Mouse (Mus musculus) MEL (cell line): ENCODE measurements around the gene Tcte3. TPM values are rescaled to one million over a fixed set of nuclear protein-coding genes. Genes with fewer than 3 reads are reported as not detected.
"Not testable (repeated sequence)": the region's sequence is repeated elsewhere in the genome, so short reads cannot be mapped to it uniquely, and the experiment has no call there.

Experiments
- DNase-seq: peaks from one replicate; pipeline ENCODE4 v3.0.0; 2011; ENCODE audit warnings: low read depth, low spot score
- H3K27ac ChIP-seq: 2 replicates; pipeline ENCODE4 v1.5.1; 2012; ENCODE audit warnings: low read depth, mild to moderate bottlenecking, control low read depth, low read length, moderate library complexity; ENCODE audit not compliant: control insufficient read depth
- H3K27me3 ChIP-seq, 2 experiments: fragments of 150-350 bp in 1 of 2; sonication (generic) in 1 of 2; 2 replicates each; pipeline ENCODE4 v1.6.1; 2012; ENCODE audit warnings: low read length in 2 of 2, mild to moderate bottlenecking in 2 of 2, improper control_type of control experiment in 1 of 2, moderate library complexity in 1 of 2; ENCODE audit not compliant: insufficient read depth in 2 of 2, control insufficient read depth in 1 of 2
- H3K36me3 ChIP-seq, 2 experiments: 2 replicates each; pipeline ENCODE4 v1.6.1; 2012 to 2014; ENCODE audit warnings: low read length in 2 of 2, improper control_type of control experiment in 1 of 2, inconsistent platforms in 1 of 2, mild to moderate bottlenecking in 1 of 2; ENCODE audit not compliant: insufficient read depth in 2 of 2, control insufficient read depth in 1 of 2
- H3K4me1 ChIP-seq, 2 experiments: fragments of 150-350 bp in 1 of 2; sonication (generic) in 1 of 2; 2 replicates each; pipeline ENCODE4 v1.6.1; 2012; ENCODE audit warnings: low read length in 2 of 2, improper control_type of control experiment in 1 of 2, mild to moderate bottlenecking in 1 of 2; ENCODE audit not compliant: insufficient read depth in 2 of 2, control insufficient read depth in 1 of 2
- H3K4me3 ChIP-seq, 2 experiments: fragments of 150-350 bp in 1 of 2; sonication (generic) in 1 of 2; 2 replicates each; pipeline ENCODE4 v1.5.1; 2012; ENCODE audit warnings: low read depth in 2 of 2, low read length in 2 of 2, mild to moderate bottlenecking in 2 of 2, moderate library complexity in 2 of 2, control low read depth in 1 of 2, improper control_type of control experiment in 1 of 2; ENCODE audit not compliant: control insufficient read depth in 1 of 2, insufficient read depth in 1 of 2
- H3K79me2 ChIP-seq: 2 replicates; pipeline ENCODE4 v1.6.1; 2012; ENCODE audit warnings: mild to moderate bottlenecking, low read length, moderate library complexity; ENCODE audit not compliant: control insufficient read depth, poor library complexity, insufficient read depth
- H3K9ac ChIP-seq: 2 replicates; pipeline ENCODE4 v1.6.1; 2012; ENCODE audit warnings: low read depth, mild to moderate bottlenecking, control low read depth, low read length, moderate library complexity; ENCODE audit not compliant: control insufficient read depth, poor library complexity, severe bottlenecking
- H3K9me3 ChIP-seq: fragments of 150-350 bp; sonication (generic); replicated peaks from 2 replicates; pipeline ENCODE4 v1.6.1; 2012; ENCODE audit warnings: mild to moderate bottlenecking, low read length, improper control_type of control experiment, moderate library complexity; ENCODE audit not compliant: insufficient read depth
- BHLHE40 ChIP-seq: IDR thresholded peaks from 2 replicates; pipeline ENCODE4 v1.6.1; 2012; ENCODE audit warnings: low read depth, mild to moderate bottlenecking, inconsistent platforms, low read length, improper control_type of control experiment, borderline replicate concordance
- CTCF ChIP-seq, 3 experiments: IDR thresholded peaks in 2 of 3; conservative IDR thresholded peaks in 1 of 3; 2 replicates each; pipeline ENCODE4 v1.5.1; 2011 to 2012; ENCODE audit warnings: low read length in 3 of 3, low read depth in 2 of 3, mild to moderate bottlenecking in 2 of 3, improper control_type of control experiment in 1 of 3, inconsistent platforms in 1 of 3, mixed read lengths in 1 of 3, moderate library complexity in 1 of 3; ENCODE audit not compliant: control insufficient read depth in 1 of 3, insufficient read depth in 1 of 3, poor library complexity in 1 of 3, severe bottlenecking in 1 of 3
- E2F4 ChIP-seq: IDR thresholded peaks from 2 replicates; pipeline ENCODE4 v1.6.1; 2011; ENCODE audit warnings: low read depth, low read length, improper control_type of control experiment, borderline replicate concordance
- ELF1 ChIP-seq: IDR thresholded peaks from 2 replicates; pipeline ENCODE4 v1.6.1; 2014; ENCODE audit warnings: low read depth, mild to moderate bottlenecking, inconsistent platforms, low read length, improper control_type of control experiment, moderate library complexity
- GATA1 ChIP-seq: IDR thresholded peaks from 2 replicates; pipeline ENCODE4 v1.6.1; 2011; ENCODE audit warnings: low read depth, low read length, improper control_type of control experiment
- HCFC1 ChIP-seq: IDR thresholded peaks from 2 replicates; pipeline ENCODE4 v1.6.1; 2012; ENCODE audit warnings: low read depth, mild to moderate bottlenecking, inconsistent platforms, low read length, improper control_type of control experiment, moderate library complexity
- JUND ChIP-seq: IDR thresholded peaks from 2 replicates; pipeline ENCODE4 v1.6.1; 2011; ENCODE audit warnings: low read depth, mild to moderate bottlenecking, improper control_type of control experiment, low read length
- KAT2A ChIP-seq: conservative IDR thresholded peaks from 2 replicates; pipeline ENCODE4 v1.6.1; 2012; ENCODE audit warnings: low read depth, low read length, improper control_type of control experiment, inconsistent platforms
- MAFK ChIP-seq: IDR thresholded peaks from 2 replicates; pipeline ENCODE4 v1.6.1; 2011; ENCODE audit warnings: low read depth, mild to moderate bottlenecking, low read length, improper control_type of control experiment, borderline replicate concordance
- MAZ ChIP-seq: IDR thresholded peaks from 2 replicates; pipeline ENCODE4 v1.6.1; 2012; ENCODE audit warnings: low read depth, mild to moderate bottlenecking, inconsistent platforms, low read length, improper control_type of control experiment
- MYB ChIP-seq: IDR thresholded peaks from 2 replicates; pipeline ENCODE4 v1.6.1; 2011; ENCODE audit warnings: mild to moderate bottlenecking, low read depth, low read length, improper control_type of control experiment
- NELFE ChIP-seq: IDR thresholded peaks from 2 replicates; pipeline ENCODE4 v1.6.1; 2011; ENCODE audit warnings: low read depth, low read length, improper control_type of control experiment
- NRF1 ChIP-seq: IDR thresholded peaks from 2 replicates; pipeline ENCODE4 v1.6.1; 2014; ENCODE audit warnings: low read depth, mild to moderate bottlenecking, inconsistent platforms, low read length, improper control_type of control experiment, moderate library complexity; ENCODE audit not compliant: poor library complexity, insufficient read depth, severe bottlenecking
- POLR2A ChIP-seq, 2 experiments: IDR thresholded peaks; 2 replicates each; pipeline ENCODE4 v1.6.1; 2011 to 2012; ENCODE audit warnings: low read length in 2 of 2, mild to moderate bottlenecking in 2 of 2, control low read depth in 1 of 2, improper control_type of control experiment in 1 of 2, low read depth in 1 of 2, moderate library complexity in 1 of 2; ENCODE audit not compliant: control insufficient read depth in 1 of 2, insufficient read depth in 1 of 2, poor library complexity in 1 of 2
- POLR2AphosphoS2 ChIP-seq: IDR thresholded peaks from 2 replicates; pipeline ENCODE4 v1.6.1; 2011; ENCODE audit warnings: low read length, improper control_type of control experiment
- POLR2AphosphoS5 ChIP-seq: IDR thresholded peaks from 2 replicates; pipeline ENCODE4 v1.6.1; 2012; ENCODE audit warnings: low read depth, borderline replicate concordance, mild to moderate bottlenecking, inconsistent platforms, low read length, moderate library complexity, mixed read lengths
- RAD21 ChIP-seq: IDR thresholded peaks from 2 replicates; pipeline ENCODE4 v1.6.1; 2011; ENCODE audit warnings: mild to moderate bottlenecking, low read depth, low read length, improper control_type of control experiment
- RCOR1 ChIP-seq: IDR thresholded peaks from 2 replicates; pipeline ENCODE4 v1.6.1; 2012; ENCODE audit warnings: low read depth, mild to moderate bottlenecking, inconsistent platforms, low read length, improper control_type of control experiment
- SMC3 ChIP-seq: IDR thresholded peaks from 2 replicates; pipeline ENCODE4 v1.6.1; 2011; ENCODE audit warnings: low read depth, low read length, improper control_type of control experiment
- UBTF ChIP-seq: IDR thresholded peaks from 2 replicates; pipeline ENCODE4 v1.6.1; 2012; ENCODE audit warnings: low read depth, mild to moderate bottlenecking, inconsistent platforms, low read length, improper control_type of control experiment, moderate library complexity, borderline replicate concordance; ENCODE audit not compliant: insufficient read depth
- USF1 ChIP-seq: IDR thresholded peaks from 2 replicates; pipeline ENCODE4 v1.6.1; 2014; ENCODE audit warnings: low read depth, mild to moderate bottlenecking, inconsistent platforms, low read length, improper control_type of control experiment, moderate library complexity
- USF2 ChIP-seq, 2 experiments: IDR thresholded peaks; 2 replicates each; pipeline ENCODE4 v1.6.1; 2011 to 2012; ENCODE audit warnings: improper control_type of control experiment in 2 of 2, low read length in 2 of 2, borderline replicate concordance in 1 of 2, inconsistent platforms in 1 of 2, low read depth in 1 of 2, mild to moderate bottlenecking in 1 of 2; ENCODE audit not compliant: insufficient read depth in 1 of 2
- ZC3H11A ChIP-seq: IDR thresholded peaks from 2 replicates; pipeline ENCODE4 v1.6.1; 2012; ENCODE audit warnings: low read depth, mild to moderate bottlenecking, inconsistent platforms, low read length, improper control_type of control experiment
- ZKSCAN1 ChIP-seq: IDR thresholded peaks from 2 replicates; pipeline ENCODE4 v1.6.1; 2012; ENCODE audit warnings: low read depth, mild to moderate bottlenecking, inconsistent platforms, low read length, improper control_type of control experiment, moderate library complexity
- ZMIZ1 ChIP-seq: IDR thresholded peaks from 2 replicates; pipeline ENCODE4 v1.6.1; 2012; ENCODE audit warnings: low read depth, mild to moderate bottlenecking, inconsistent platforms, low read length, improper control_type of control experiment, moderate library complexity
- ZNF384 ChIP-seq: IDR thresholded peaks from 2 replicates; pipeline ENCODE4 v1.6.1; 2012; ENCODE audit warnings: low read depth, mild to moderate bottlenecking, inconsistent platforms, low read length, improper control_type of control experiment
- polyA plus RNA-seq, 2 experiments: library from polyadenylated mRNA; stranded (reverse) in 1 of 2; unstranded in 1 of 2; fragments of >175 nt in 1 of 2; fragments of >200 nt in 1 of 2; gene quantifications; 2 replicates each; pipeline versions ENCODE4 v1.2.1 to v1.2.4; 2012; ENCODE audit warnings: low replicate concordance in 2 of 2, low read depth in 1 of 2; ENCODE audit not compliant: insufficient read length in 2 of 2, insufficient read depth in 1 of 2, missing spikeins in 1 of 2
- total RNA-seq: library from RNA; depleted of rRNA; stranded (reverse); fragments of 300-350 nt; gene quantifications from 2 replicates; pipeline ENCODE4 v1.2.3, GENCODE M21; 2012

Gene Tcte3
- total and polyA plus RNA-seq, 3 experiments = 10.3 to 13.8 TPM; not detected in 1

- Histone ChIP-seq H3K27me3 (no peaks in the 10 kb centered on the region), H3K4me3 (no peak overlapping the region), H3K36me3 (peaks cover 0 to 4% of the 10 kb centered on the region in 2 experiments; a peak in 2 of 4 replicates), H3K79me2 (no peaks in the 10 kb centered on the region), H3K9me3 (no peaks in the 10 kb centered on the region), H3K4me1 (no peaks in the 10 kb centered on the region), H3K27ac (no peak overlapping the region), H3K9ac (no peak overlapping the region)
- no peak for DNase-seq
- TF ChIP-seq ZMIZ1 = no peak
- no peak for TF ChIP-seq POLR2A (IDR thresholded peaks at IDR 0.05; ENCODE audit: control insufficient read depth in 1 of 2, insufficient read depth in 1 of 2, low read depth in 1 of 2, low read length in 2 of 2, poor library complexity in 1 of 2)
- TF ChIP-seq E2F4 = no peak
- TF ChIP-seq SMC3 = no peak
- TF ChIP-seq CTCF (IDR thresholded peaks at IDR 0.05 in 2 of 3, conservative IDR thresholded peaks at IDR 0.05 in 1 of 3; ENCODE audit: control insufficient read depth in 1 of 3, insufficient read depth in 1 of 3, low read depth in 2 of 3, low read length in 3 of 3, poor library complexity in 1 of 3, severe bottlenecking in 1 of 3) = no peak
- TF ChIP-seq ZKSCAN1 = no peak
- no peak for TF ChIP-seq GATA1
- no peak for TF ChIP-seq UBTF
- no peak for TF ChIP-seq USF2 (IDR thresholded peaks at IDR 0.05; ENCODE audit: borderline replicate concordance in 1 of 2, insufficient read depth in 1 of 2, low read depth in 1 of 2, low read length in 2 of 2)
- no peak for TF ChIP-seq NRF1
- TF ChIP-seq RCOR1 = no peak
- TF ChIP-seq NELFE = no peak
- TF ChIP-seq MAZ = no peak
Observed at GRCm38 (mm10) chr17:15058161-15058591, 16.9 kb upstream of the Tcte3 start.

GRCm38 (mm10) chr17:15055925-15056324 is 14.6 kb upstream of the Tcte3 start:
- DNase-seq = no peak

DNA sequence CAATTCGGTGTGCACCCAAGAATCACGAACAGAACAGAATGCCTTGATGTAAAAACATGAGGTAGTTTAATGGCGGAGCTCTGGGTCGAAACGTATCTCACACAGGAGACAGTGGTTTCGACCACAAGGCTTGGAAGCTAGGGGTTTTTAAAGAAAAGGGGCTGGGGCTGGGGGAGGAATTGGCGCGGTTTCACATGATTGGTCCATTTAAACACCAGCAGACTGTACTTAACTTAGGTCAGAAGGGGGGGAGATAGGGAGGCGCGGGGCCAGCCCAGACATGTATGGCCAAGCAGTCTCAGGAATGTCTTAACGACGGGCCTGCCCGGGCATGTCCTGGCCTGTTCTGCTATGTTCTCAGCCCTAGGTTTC is 12.5 kb upstream of the Tcte3 start:
- H3K9me3 ChIP-seq, H3K9ac ChIP-seq: not testable (repeated sequence)

More at GRCm38 (mm10) chr17:15055925-15056324, 14.6 kb upstream of the Tcte3 start:
- TF ChIP-seq USF2 (IDR thresholded peaks at IDR 0.05; ENCODE audit: borderline replicate concordance in 1 of 2, insufficient read depth in 1 of 2, low read depth in 1 of 2, low read length in 2 of 2) = no peak
- no peak for TF ChIP-seq MYB
- TF ChIP-seq GATA1 = no peak
- no peak for TF ChIP-seq UBTF
- no peak for TF ChIP-seq JUND
- no peak for TF ChIP-seq ZMIZ1
- no peak for TF ChIP-seq POLR2A (IDR thresholded peaks at IDR 0.05; ENCODE audit: control insufficient read depth in 1 of 2, insufficient read depth in 1 of 2, low read depth in 1 of 2, low read length in 2 of 2, poor library complexity in 1 of 2)
- TF ChIP-seq MAFK = no peak
- no peak for TF ChIP-seq POLR2AphosphoS2
- TF ChIP-seq BHLHE40 = no peak
- no peak for TF ChIP-seq POLR2AphosphoS5
- TF ChIP-seq KAT2A = no peak
- TF ChIP-seq HCFC1 = no peak
- TF ChIP-seq ZKSCAN1 = no peak
- TF ChIP-seq RAD21 = no peak
- no peak for TF ChIP-seq ZC3H11A
- TF ChIP-seq ZNF384 = no peak
- TF ChIP-seq USF1 = no peak
- TF ChIP-seq ELF1 = no peak
- Histone ChIP-seq H3K4me1 (no peaks in the 10 kb centered on the region), H3K9ac (no peak overlapping the region), H3K27ac (no peak overlapping the region), H3K27me3 (no peaks in the 10 kb centered on the region), H3K79me2 (no peaks in the 10 kb centered on the region), H3K9me3 (no peaks in the 10 kb centered on the region), H3K4me3 (no peak overlapping the region), H3K36me3 (peaks cover 0 to under 1% of the 10 kb centered on the region in 2 experiments; a peak in 1 of 4 replicates)

More for the DNA sequence above, 12.5 kb upstream of the Tcte3 start:
- not testable (repeated sequence) for H3K4me1 ChIP-seq, H3K4me3 ChIP-seq, H3K36me3 ChIP-seq, H3K27ac ChIP-seq, H3K79me2 ChIP-seq, DNase-seq, H3K27me3 ChIP-seq
